Mouse (Mus musculus): ENCODE measurements around the gene Rrm2. TPM values are rescaled to one million over a fixed set of nuclear protein-coding genes. Genes with fewer than 3 reads are reported as not detected.
"Not testable (repeated sequence)": the region's sequence is repeated elsewhere in the genome, so short reads cannot be mapped to it uniquely, and the experiment has no call there.

The Rrm2 gene
- polyA plus RNA-seq, 1 experiment from 2014 or later: 248 TPM

DNA sequence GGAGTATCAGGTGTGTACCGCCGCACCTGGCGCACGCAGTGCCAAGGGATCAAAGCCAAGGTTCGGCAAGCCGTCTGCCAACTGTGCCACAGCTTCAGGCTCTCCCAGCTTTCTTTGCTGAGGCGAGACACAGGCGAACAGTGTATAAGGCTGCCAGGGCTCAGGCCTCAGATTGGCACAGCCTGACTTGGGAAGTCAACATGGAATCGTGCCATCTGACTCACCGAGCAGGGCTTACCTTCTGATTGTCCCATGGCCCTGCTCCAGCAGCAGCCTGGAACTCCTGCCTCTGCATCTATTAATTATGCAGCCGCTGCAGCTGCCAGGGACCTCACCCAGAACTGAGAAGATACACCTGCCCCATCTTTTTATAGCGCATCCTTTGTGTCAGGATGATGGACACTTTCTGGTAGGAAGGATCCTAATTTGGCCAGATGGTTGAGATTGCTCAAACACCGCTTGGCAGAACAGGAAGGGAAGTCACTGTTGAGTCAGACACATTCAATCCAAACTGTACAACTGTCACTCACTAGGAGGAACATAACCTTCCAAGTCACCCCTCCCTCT is 26.9 kb downstream of the Rrm2 start:
- Histone ChIP-seq H3K27me3 (no peaks in the 10 kb centered on the region), H3K9ac (no peak overlapping the region), H3K36me3 (no peaks in the 10 kb centered on the region), H3K9me3 (replicated peaks) (no peaks in the 10 kb centered on the region), H3K4me3 (replicated peaks) (no peak overlapping the region), H3K27ac (no peak overlapping the region), H3K4me2 (no peak overlapping the region), H3K4me1 (no peaks in the 10 kb centered on the region)
- 75% methylated on average over 13 of the region's 13 CpGs for whole genome bisulfite sequencing
- ATAC-seq (replicated peaks; ENCODE audit: low FRiP score): no peak

DNA sequence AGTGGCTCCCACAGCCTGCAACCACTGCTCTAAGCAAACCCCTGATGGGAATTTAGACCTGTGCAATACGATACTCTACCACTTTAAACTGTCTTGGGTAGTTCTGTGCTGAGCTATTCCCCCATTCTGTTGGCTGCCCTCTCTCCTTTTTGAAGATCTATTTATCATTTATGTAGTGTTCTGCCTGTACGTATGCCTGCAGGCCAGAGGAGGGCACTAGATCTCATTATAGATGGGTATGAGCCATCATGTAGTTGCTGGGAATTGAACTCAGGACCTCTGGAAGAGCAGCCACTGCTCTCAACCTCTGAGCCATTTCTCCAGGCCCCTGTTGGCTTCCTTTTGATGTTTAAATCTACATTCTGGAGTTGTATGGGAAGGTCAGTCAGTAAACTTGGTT is 28.9 kb downstream of the Rrm2 start:
- H3K4me3 ChIP-seq (replicated peaks): no peak overlapping the region
- no peak overlapping the region for H3K4me2 ChIP-seq
- no peak overlapping the region for H3K9ac ChIP-seq
- H3K4me1 ChIP-seq: no peaks in the 10 kb centered on the region
- H3K27me3 ChIP-seq: no peaks in the 10 kb centered on the region
- no peak overlapping the region for H3K27ac ChIP-seq
- WGBS: 67% methylated on average over 2 of the region's 2 CpGs
- no peak for ATAC-seq (replicated peaks; ENCODE audit: low FRiP score)
- H3K36me3 ChIP-seq: no peaks in the 10 kb centered on the region
- no peaks in the 10 kb centered on the region for H3K9me3 ChIP-seq (replicated peaks)

DNA sequence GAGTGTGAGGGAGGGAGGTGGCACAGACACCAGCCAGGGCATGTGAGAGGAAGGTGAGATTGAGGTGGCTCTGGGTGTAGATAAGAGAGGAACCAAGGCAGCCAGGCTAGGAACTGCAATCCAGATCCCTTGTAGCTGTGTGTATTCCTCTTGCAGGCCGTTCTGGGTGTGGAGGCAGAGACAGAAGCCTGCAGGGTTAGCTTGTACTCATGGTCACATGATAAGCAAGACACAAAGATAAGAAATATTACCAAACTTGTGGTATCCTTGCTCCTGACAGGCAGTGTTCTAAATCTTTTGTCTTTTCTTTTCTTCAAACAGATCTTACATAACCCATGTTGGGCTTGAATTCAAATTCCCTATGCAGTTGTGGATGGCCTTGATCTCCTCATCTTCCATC is 31.9 kb downstream of the Rrm2 start:
- Histone ChIP-seq H3K9me3 (replicated peaks) (no peaks in the 10 kb centered on the region), H3K27me3 (no peaks in the 10 kb centered on the region), H3K27ac (no peak overlapping the region), H3K4me1 (no peaks in the 10 kb centered on the region), H3K4me2 (no peak overlapping the region), H3K9ac (no peak overlapping the region), H3K36me3 (no peaks in the 10 kb centered on the region), H3K4me3 (replicated peaks) (no peak overlapping the region)
- 88% methylated on average over 1 of the region's 1 CpGs for WGBS
- no peak for ATAC-seq (replicated peaks; ENCODE audit: low FRiP score)

DNA sequence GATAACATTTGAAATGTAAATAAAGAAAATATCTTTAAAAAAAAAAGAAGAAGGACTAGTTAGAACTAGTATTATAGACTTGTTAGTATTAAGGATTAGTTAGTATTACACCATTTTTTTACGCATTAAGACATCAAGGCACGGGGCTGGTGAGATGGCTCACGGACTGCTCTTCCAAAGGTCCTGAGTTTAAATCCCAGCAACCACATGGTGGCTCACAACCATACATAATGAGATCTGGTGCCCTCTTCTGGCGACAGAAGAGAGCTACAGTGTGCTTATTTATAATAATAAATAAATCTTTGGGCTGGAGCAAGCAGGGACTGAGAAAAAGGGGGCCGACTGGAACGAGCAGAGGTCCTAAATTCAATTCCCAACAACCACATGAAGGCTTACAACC is 33.5 kb downstream of the Rrm2 start:
- H3K4me2 ChIP-seq; H3K4me1 ChIP-seq; H3K9me3 ChIP-seq (replicated peaks); H3K27me3 ChIP-seq; H3K27ac ChIP-seq; H3K36me3 ChIP-seq; ATAC-seq (replicated peaks; ENCODE audit: low FRiP score); H3K9ac ChIP-seq; H3K4me3 ChIP-seq (replicated peaks): not testable (repeated sequence)
- WGBS: 69% methylated on average over 6 of the region's 6 CpGs

DNA sequence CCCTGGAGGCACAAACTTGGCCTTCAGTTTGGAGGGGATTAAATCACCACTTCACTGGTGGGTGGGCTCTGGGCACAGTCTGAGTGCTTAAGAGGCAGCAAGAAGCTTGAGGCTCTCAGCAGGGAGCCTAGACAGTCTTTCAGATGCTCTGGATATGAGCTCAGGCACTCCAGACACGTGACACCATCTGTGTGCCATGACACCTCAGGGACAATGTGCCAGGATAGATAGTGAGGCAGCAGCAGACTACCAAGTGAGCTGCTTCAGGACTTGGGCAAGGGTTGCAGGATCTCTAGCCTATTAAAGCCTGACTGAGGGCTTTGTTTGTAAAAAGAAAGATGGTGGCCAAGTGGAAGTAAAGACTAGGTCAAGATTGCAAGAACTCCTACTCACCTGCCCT is 36.3 kb downstream of the Rrm2 start:
- WGBS: 35% methylated on average over 1 of the region's 1 CpGs
- Histone ChIP-seq H3K4me3 (replicated peaks) (no peak overlapping the region), H3K4me1 (peaks cover 13% of the 10 kb centered on the region), H3K9me3 (replicated peaks) (no peaks in the 10 kb centered on the region), H3K9ac (no peak overlapping the region), H3K27ac (no peak overlapping the region), H3K36me3 (no peaks in the 10 kb centered on the region), H3K27me3 (no peaks in the 10 kb centered on the region), H3K4me2 (no peak overlapping the region)
- ATAC-seq (replicated peaks; ENCODE audit: low FRiP score): no peak

DNA sequence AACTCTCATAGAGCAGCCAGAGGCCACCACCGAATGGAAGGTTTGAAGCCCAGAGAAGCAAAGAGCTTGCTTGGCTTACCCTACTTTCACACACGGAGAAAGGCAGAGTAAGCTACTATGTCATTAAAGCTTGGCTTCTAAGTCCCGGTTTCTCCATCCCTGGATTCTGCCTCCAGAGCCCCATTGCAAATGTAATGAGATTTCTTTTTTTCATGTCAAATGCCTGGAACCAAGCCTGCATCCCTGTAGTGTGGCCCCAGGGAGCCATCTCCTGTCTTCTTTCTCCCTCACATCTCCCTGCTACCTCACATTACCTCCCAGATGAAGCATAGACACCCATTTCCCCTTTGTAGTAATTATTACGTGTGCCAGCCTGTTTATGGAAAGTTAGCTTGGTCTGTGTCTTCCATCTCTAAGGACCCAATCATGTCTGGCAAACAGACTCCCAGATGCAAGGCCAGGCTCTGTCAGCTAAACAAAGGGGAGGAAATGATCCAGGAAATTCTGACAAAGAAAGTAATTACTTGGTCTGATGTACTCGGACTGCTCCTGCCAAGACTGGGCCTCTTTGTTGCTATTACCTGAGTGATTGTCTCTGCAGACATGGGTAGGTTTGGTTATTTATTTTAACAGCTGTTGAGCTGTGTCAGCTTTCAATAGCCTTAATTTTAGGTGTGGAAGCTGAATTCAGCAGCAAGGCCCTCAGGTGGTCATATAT is 38.7 kb downstream of the Rrm2 start:
- H3K36me3 ChIP-seq: no peaks in the 10 kb centered on the region
- WGBS: 51% methylated on average over 5 of the region's 5 CpGs
- H3K9ac ChIP-seq: no peak overlapping the region
- H3K4me3 ChIP-seq (replicated peaks): no peak overlapping the region
- H3K27ac ChIP-seq: peak overlapping the region; percentile 37; the same call in 1 of the 2 replicates
- ATAC-seq (replicated peaks; ENCODE audit: low FRiP score): no peak
- H3K4me1 ChIP-seq: peaks cover 13% of the 10 kb centered on the region
- no peaks in the 10 kb centered on the region for H3K27me3 ChIP-seq
- H3K4me2 ChIP-seq: no peak overlapping the region
- H3K9me3 ChIP-seq (replicated peaks): no peaks in the 10 kb centered on the region

DNA sequence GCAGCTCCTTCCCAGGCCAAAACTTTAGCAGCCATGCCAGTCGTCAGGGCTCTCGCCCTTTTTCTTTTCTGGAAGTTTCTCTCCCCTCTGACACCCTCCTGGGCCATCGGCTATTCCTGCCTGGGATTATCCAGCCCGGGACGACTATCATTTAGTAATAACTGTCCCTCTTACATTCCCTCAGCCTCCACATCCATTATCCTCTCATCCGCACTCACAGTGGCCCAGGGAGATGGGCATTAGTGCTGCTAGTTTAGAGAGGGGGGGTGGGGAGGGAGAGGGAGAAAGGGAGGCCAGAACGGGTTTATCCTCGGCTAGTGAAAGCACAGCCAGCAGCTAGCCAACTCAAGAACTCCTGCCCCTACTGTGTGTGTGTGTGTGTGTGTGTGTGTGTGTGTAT is 39.3 kb downstream of the Rrm2 start:
- WGBS: 60% methylated on average over 8 of the region's 8 CpGs

DNA sequence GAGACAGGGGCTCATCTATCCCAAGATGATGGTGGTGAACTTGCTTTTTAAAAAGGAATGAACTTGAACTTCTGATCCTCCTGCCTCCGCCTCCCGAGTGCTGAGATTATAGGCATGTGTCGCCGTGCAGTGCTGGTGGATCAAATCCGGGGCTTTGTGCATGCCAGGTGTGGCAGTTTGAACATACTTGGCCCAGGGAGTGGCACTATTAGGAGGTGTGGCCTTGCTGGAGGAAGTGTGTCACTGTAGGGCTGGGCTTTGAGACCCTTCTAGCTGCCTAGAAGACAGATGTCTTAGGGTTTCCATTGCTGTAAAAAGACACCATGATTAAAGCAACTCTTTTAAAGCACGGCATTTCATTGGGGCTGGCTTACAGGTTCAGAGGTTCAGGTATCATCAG is 42.5 kb downstream of the Rrm2 start:
- Histone ChIP-seq H3K4me2 (no peak overlapping the region), H3K9me3 (replicated peaks) (no peaks in the 10 kb centered on the region), H3K4me1 (peaks cover 16% of the 10 kb centered on the region), H3K9ac (no peak overlapping the region), H3K27ac (no peak overlapping the region), H3K27me3 (no peaks in the 10 kb centered on the region), H3K36me3 (no peaks in the 10 kb centered on the region), H3K4me3 (replicated peaks) (no peak overlapping the region)
- ATAC-seq (replicated peaks; ENCODE audit: low FRiP score): no peak
- WGBS: 88% methylated on average over 6 of the region's 6 CpGs

More for the DNA sequence above, 39.3 kb downstream of the Rrm2 start:
- H3K4me1 ChIP-seq: peaks cover 13% of the 10 kb centered on the region
- no peak overlapping the region for H3K4me2 ChIP-seq
- H3K27ac ChIP-seq: peak overlapping the region; percentile 37; the same call in 1 of the 2 replicates
- H3K4me3 ChIP-seq (replicated peaks): no peak overlapping the region
- no peaks in the 10 kb centered on the region for H3K27me3 ChIP-seq
- H3K9ac ChIP-seq: no peak overlapping the region
- no peaks in the 10 kb centered on the region for H3K36me3 ChIP-seq
- no peak for ATAC-seq (replicated peaks; ENCODE audit: low FRiP score)
- H3K9me3 ChIP-seq (replicated peaks): no peaks in the 10 kb centered on the region

DNA sequence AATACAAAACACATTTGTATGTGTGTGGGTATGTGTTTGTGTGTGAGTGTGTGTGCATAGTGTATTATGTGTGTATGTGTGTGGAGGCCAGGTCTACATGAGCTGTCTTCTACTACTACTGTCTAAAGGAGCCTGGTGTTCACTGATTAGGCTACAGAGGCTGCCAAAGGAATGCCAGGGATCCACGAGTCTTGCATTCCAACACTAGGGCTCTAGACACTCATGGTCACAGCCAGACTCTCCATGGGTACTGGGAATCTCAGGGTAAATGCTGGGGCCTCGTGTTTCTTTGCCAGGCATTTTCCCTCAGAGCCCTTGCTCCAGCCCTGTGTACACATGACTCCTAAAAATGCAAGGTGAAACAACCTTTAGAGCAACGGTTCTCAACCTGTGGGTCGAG is 45.6 kb downstream of the Rrm2 start:
- H3K4me3 ChIP-seq (replicated peaks): no peak overlapping the region
- no peaks in the 10 kb centered on the region for H3K9me3 ChIP-seq (replicated peaks)
- no peak overlapping the region for H3K4me2 ChIP-seq
- WGBS: 87% methylated on average over 4 of the region's 4 CpGs
- no peaks in the 10 kb centered on the region for H3K27me3 ChIP-seq
- H3K4me1 ChIP-seq: peaks cover 6% of the 10 kb centered on the region; the same call in 1 of the 2 replicates
- H3K36me3 ChIP-seq: no peaks in the 10 kb centered on the region
- no peak overlapping the region for H3K9ac ChIP-seq
- H3K27ac ChIP-seq: no peak overlapping the region
- no peak for ATAC-seq (replicated peaks; ENCODE audit: low FRiP score)

DNA sequence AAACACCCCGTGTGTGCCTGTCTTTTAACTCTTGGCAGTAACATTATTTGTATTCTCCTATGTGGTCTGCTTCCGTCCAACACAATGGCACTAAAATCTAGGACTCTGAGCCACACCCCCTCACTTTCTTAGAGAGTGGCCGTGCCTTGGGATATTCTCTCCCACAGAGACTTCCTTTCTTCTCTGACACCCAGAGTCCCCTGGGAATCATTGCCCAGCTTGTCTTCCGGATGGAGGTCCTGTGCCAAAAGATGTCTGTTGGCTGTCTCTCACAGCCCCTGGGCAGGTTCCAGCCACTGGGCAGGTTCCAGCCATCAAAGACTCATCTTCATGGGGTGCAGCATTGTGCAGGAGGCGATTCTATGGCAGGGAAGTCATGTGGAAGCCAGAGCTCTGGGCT is 46.7 kb downstream of the Rrm2 start:
- Histone ChIP-seq H3K27me3 (no peaks in the 10 kb centered on the region), H3K4me1 (peaks cover 6% of the 10 kb centered on the region; the same call in 1 of the 2 replicates), H3K27ac (no peak overlapping the region), H3K36me3 (no peaks in the 10 kb centered on the region), H3K9ac (no peak overlapping the region), H3K4me2 (no peak overlapping the region), H3K9me3 (replicated peaks) (no peaks in the 10 kb centered on the region), H3K4me3 (replicated peaks) (no peak overlapping the region)
- ATAC-seq (replicated peaks; ENCODE audit: low FRiP score): no peak
- WGBS: 58% methylated on average over 5 of the region's 5 CpGs

DNA sequence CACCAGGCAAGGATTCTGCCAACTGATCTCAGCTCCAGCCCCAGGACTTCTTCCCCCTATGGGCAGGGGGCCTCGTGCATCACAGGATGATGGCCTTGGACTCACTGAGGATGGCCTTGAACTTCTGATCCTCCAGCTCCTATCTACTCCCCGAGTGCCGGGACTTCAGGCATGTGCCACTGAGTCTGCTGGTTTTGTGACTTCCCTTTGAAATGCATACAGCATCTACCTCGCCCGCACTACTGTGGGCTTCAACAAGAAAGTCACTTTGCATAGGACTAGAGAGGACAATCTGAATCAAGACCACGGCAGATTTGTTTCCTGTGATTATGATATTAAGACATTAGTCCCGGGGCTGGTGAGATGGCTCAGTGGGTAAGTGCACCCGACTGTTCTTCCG is 47.4 kb downstream of the Rrm2 start:
- WGBS: 86% methylated on average over 9 of the region's 9 CpGs
- H3K36me3 ChIP-seq: no peaks in the 10 kb centered on the region
- H3K4me3 ChIP-seq (replicated peaks): no peak overlapping the region
- H3K4me2 ChIP-seq: no peak overlapping the region
- H3K9me3 ChIP-seq (replicated peaks): no peaks in the 10 kb centered on the region
- H3K9ac ChIP-seq: no peak overlapping the region
- H3K4me1 ChIP-seq: peaks cover 6% of the 10 kb centered on the region; the same call in 1 of the 2 replicates
- ATAC-seq (replicated peaks; ENCODE audit: low FRiP score): no peak
- H3K27ac ChIP-seq: no peak overlapping the region
- H3K27me3 ChIP-seq: no peaks in the 10 kb centered on the region

DNA sequence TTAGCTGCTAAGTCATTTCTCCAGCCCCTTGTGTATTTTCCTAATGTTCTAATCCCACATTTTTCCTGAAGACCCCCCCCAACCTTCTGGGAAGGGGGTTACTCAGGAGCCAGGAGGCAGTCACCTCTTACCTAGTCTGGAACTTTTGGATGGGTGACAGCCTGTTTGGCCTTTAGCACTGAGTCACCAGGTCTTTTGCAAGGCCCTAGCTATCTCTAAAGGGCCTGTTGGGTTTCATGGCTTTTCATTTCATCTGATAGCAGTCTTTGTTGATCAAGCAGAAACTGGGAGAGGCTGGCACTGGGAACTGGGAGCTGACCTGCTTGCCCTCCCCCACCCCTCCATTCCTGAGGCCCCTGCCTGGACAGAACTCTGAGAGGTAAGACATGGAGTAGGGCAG is 49.3 kb downstream of the Rrm2 start:
- Histone ChIP-seq H3K9me3 (replicated peaks) (no peaks in the 10 kb centered on the region), H3K4me1 (peaks cover 12% of the 10 kb centered on the region), H3K27me3 (no peaks in the 10 kb centered on the region), H3K27ac (no peak overlapping the region), H3K36me3 (no peaks in the 10 kb centered on the region), H3K4me3 (replicated peaks) (no peak overlapping the region), H3K9ac (no peak overlapping the region), H3K4me2 (no peak overlapping the region)
- no peak for ATAC-seq (replicated peaks; ENCODE audit: low FRiP score)

DNA sequence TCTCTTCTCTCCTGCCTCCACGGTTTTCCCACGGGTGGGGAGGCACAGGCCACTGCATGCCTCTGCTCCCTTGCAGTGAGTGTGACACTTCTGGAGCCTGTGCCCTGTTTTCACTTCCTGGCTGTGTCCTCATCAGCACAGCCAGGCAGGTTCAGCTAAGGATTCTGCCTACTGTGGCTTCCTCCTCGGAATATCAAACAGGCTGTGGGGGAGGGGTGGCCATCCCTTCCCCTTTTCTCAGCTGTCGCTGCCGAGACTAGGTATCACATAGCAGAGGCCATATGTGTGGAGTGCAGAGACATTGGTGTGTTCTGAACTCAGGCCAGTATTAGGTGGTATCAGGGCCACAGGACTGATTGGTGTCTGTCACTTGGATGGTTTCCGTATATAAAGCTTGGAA is 50.3 kb downstream of the Rrm2 start:
- Histone ChIP-seq H3K9me3 (replicated peaks) (no peaks in the 10 kb centered on the region), H3K9ac (no peak overlapping the region), H3K4me1 (peaks cover 20% of the 10 kb centered on the region), H3K4me3 (replicated peaks) (no peak overlapping the region), H3K27ac (no peak overlapping the region), H3K36me3 (no peaks in the 10 kb centered on the region), H3K27me3 (no peaks in the 10 kb centered on the region), H3K4me2 (no peak overlapping the region)
- ATAC-seq (replicated peaks; ENCODE audit: low FRiP score): no peak
- 11% methylated on average over 6 of the region's 6 CpGs for WGBS
